Mouse (Mus musculus) small intestine, adult 2 months (tissue): ENCODE measurements around the gene Arl6ip5. TPM values are rescaled to one million over a fixed set of nuclear protein-coding genes. Genes with fewer than 3 reads are reported as not detected.

Experiments
- H3K27ac ChIP-seq: fragments of 200-500 bp; 2 replicates; pipeline ENCODE4 v1.5.1; 2012; ENCODE audit warnings: low read depth, low read length, control low read depth, inconsistent platforms; ENCODE audit not compliant: insufficient read depth
- H3K27me3 ChIP-seq: fragments of 200-500 bp; 2 replicates; pipeline ENCODE4 v1.6.1; 2012; ENCODE audit warnings: mild to moderate bottlenecking, moderate library complexity, low read length, inconsistent platforms; ENCODE audit not compliant: control insufficient read depth, insufficient read depth
- H3K36me3 ChIP-seq: fragments of 200-500 bp; 2 replicates; pipeline ENCODE4 v1.6.1; 2012; ENCODE audit warnings: mild to moderate bottlenecking, low read length, control low read depth, inconsistent platforms; ENCODE audit not compliant: control insufficient read depth, insufficient read depth
- H3K4me1 ChIP-seq: fragments of 200-500 bp; 2 replicates; pipeline ENCODE4 v1.6.1; 2012; ENCODE audit warnings: low read length, inconsistent platforms, mixed read lengths; ENCODE audit not compliant: control insufficient read depth, insufficient read depth, insufficient read length
- H3K4me3 ChIP-seq: fragments of 200-500 bp; 2 replicates; pipeline ENCODE4 v1.5.1; 2012; ENCODE audit warnings: low read depth, mild to moderate bottlenecking, control low read depth, inconsistent platforms, low read length, moderate library complexity
- CTCF ChIP-seq: fragments of 200-500 bp; IDR thresholded peaks from 2 replicates; pipeline ENCODE4 v1.5.1; 2012; ENCODE audit warnings: low read depth, mild to moderate bottlenecking, control low read depth, inconsistent platforms, low read length, moderate library complexity, mixed read lengths; ENCODE audit not compliant: insufficient replicate concordance, insufficient read length; ENCODE audit errors: extremely low read depth
- POLR2A ChIP-seq: fragments of 200-500 bp; IDR thresholded peaks from 2 replicates; pipeline ENCODE4 v1.6.1; 2012; ENCODE audit warnings: low read depth, mild to moderate bottlenecking, control low read depth, inconsistent platforms, low read length, moderate library complexity
- WGBS: fragments of 180-500 bp; shearing (Covaris S2); methylation state at CpG from one replicate; pipeline ENCODE4 v1.1.7; 2018; 5-methylcytosine and 5-hydroxymethylcytosine counted together
- polyA plus RNA-seq: library from polyadenylated mRNA; depleted of rRNA; stranded (reverse); fragments of >200 nt; gene quantifications from 2 replicates; pipeline ENCODE4 v1.2.3, GENCODE M21; 2012

Arl6ip5 gene
- polyA plus RNA-seq, 1 experiment = 22.8 TPM

- Histone ChIP-seq H3K27me3 (no peaks in the 10 kb centered on the region), H3K27ac (no peak overlapping the region), H3K4me3 (no peak overlapping the region), H3K4me1 (no peaks in the 10 kb centered on the region), H3K36me3 (no peaks in the 10 kb centered on the region)
- TF ChIP-seq POLR2A (no peak), CTCF (no peak)
- 78% methylated on average over 11 of the region's 11 CpGs for WGBS
Observed at GRCm38 (mm10) chr6:97269596-97269995, 59.1 kb downstream of the Arl6ip5 start.

GRCm38 (mm10) chr6:97272349-97272748 is 61.9 kb downstream of the Arl6ip5 start:
- Histone ChIP-seq H3K4me3 (no peak overlapping the region), H3K36me3 (no peaks in the 10 kb centered on the region), H3K27ac (no peak overlapping the region), H3K4me1 (peaks cover 3% of the 10 kb centered on the region; the same call in 1 of the 2 replicates), H3K27me3 (no peaks in the 10 kb centered on the region)
- 88% methylated on average over 2 of the region's 2 CpGs for WGBS
- TF ChIP-seq POLR2A (no peak), CTCF (no peak)

GRCm38 (mm10) chr6:97273058-97273710 is 62.7 kb downstream of the Arl6ip5 start:
- Histone ChIP-seq H3K4me1 (peaks cover 4% of the 10 kb centered on the region; the same call in 1 of the 2 replicates), H3K4me3 (no peak overlapping the region), H3K27me3 (no peaks in the 10 kb centered on the region), H3K36me3 (no peaks in the 10 kb centered on the region), H3K27ac (no peak overlapping the region)
- WGBS = 82% methylated on average over 16 of the region's 16 CpGs
- TF ChIP-seq CTCF (no peak), POLR2A (no peak)

- no peak for TF ChIP-seq CTCF
- no peak for TF ChIP-seq POLR2A
- Histone ChIP-seq H3K27ac (no peak overlapping the region), H3K27me3 (no peaks in the 10 kb centered on the region), H3K4me1 (peaks cover 7% of the 10 kb centered on the region; the same call in 1 of the 2 replicates), H3K36me3 (no peaks in the 10 kb centered on the region), H3K4me3 (no peak overlapping the region)
- WGBS = 82% methylated on average over 3 of the region's 3 CpGs
Observed at GRCm38 (mm10) chr6:97273777-97274176, 63.3 kb downstream of the Arl6ip5 start.

- Histone ChIP-seq H3K27ac (no peak overlapping the region), H3K4me3 (no peak overlapping the region), H3K36me3 (no peaks in the 10 kb centered on the region), H3K4me1 (peaks cover 9% of the 10 kb centered on the region; the same call in 1 of the 2 replicates), H3K27me3 (no peaks in the 10 kb centered on the region)
- TF ChIP-seq CTCF (no peak), POLR2A (no peak)
- WGBS = 52% methylated on average over 4 of the region's 4 CpGs
Observed at GRCm38 (mm10) chr6:97275760-97276159, 65.3 kb downstream of the Arl6ip5 start.

- H3K27me3 ChIP-seq = no peaks in the 10 kb centered on the region
- no peak overlapping the region for H3K27ac ChIP-seq
- H3K4me3 ChIP-seq = no peak overlapping the region
- no peaks in the 10 kb centered on the region for H3K36me3 ChIP-seq
- peaks cover 9% of the 10 kb centered on the region; the same call in 1 of the 2 replicates for H3K4me1 ChIP-seq
- WGBS = 27% methylated on average over 4 of the region's 4 CpGs
- no peak for TF ChIP-seq CTCF
- TF ChIP-seq POLR2A = no peak
Observed at GRCm38 (mm10) chr6:97276366-97276765, 65.9 kb downstream of the Arl6ip5 start.

GRCm38 (mm10) chr6:97276890-97277497 is 66.5 kb downstream of the Arl6ip5 start:
- Histone ChIP-seq H3K27me3 (no peaks in the 10 kb centered on the region), H3K27ac (no peak overlapping the region), H3K4me1 (peaks cover 9% of the 10 kb centered on the region; the same call in 1 of the 2 replicates), H3K36me3 (no peaks in the 10 kb centered on the region), H3K4me3 (no peak overlapping the region)
- no peak for TF ChIP-seq CTCF
- TF ChIP-seq POLR2A = no peak
- 28% methylated on average over 5 of the region's 5 CpGs for WGBS
